Mouse (Mus musculus) layer of hippocampus, adult 9-10 months (tissue): ENCODE measurements around the gene Gm4969.
"Not testable (repeated sequence)": the region's sequence is repeated elsewhere in the genome, so short reads cannot be mapped to it uniquely, and the experiment has no call there.

Experiments
- DNase-seq: peaks from one replicate; pipeline ENCODE4 v3.0.0; 2022; ENCODE audit warnings: low spot score

Gm4969 gene

DNA sequence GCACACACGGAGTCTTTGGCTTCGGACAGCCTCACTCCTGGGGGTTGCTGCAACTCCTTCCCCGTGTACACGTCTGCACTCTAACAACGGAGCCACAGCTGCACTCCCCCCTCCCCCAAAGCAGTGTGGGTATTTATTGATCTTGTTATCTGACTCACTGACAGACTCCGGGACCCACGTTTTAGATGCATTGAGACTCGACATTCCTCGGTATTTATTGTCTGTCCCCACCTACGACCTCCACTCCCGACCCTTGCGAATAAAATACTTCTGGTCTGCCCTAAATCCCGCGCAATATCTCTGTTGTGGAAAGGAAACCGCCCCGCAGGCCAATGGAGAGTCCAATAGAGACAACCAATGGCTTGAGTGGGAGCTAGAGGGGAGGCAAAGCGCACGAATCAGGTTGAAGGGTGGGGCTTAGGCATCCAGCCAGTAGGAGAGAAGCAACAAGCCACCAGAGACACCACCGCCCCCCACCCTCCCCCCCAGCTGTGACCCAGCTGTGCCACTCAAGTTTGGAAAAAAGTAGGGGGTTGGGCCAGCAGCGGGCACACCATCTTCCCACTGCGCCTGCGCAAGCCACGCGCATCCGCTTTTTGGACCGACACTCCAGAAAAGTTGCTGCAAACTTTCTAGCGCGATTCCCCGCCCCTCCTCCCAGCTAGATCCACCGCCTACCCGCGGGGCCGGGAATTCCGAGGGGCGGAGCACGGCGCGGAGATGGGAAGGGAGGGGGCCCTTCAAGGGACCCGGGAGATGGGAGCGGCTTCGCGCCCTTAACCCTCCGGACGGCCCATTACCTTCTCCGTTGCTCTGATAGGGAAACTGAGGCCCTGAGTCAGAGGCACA is 24.4 kb downstream of the Gm4969 start:
- DNase-seq: no peak

DNA sequence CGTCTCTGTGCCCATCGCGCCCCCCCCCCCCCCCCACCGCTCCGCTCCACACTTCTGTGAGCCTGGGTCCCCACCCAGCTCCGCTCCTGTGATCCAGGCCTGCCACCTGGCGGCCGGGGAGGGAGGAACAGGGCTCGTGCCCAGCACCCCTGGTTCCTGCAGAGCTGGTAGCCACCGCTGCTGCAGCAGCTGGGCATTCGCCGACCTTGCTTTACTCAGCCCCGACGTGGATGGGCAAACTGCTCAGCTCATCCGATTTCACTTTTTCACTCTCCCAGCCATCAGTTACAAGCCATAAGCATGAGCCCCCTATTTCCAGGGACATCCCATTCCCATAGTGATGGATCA is 25.0 kb downstream of the Gm4969 start:
- peak; percentile 42 for DNase-seq

DNA sequence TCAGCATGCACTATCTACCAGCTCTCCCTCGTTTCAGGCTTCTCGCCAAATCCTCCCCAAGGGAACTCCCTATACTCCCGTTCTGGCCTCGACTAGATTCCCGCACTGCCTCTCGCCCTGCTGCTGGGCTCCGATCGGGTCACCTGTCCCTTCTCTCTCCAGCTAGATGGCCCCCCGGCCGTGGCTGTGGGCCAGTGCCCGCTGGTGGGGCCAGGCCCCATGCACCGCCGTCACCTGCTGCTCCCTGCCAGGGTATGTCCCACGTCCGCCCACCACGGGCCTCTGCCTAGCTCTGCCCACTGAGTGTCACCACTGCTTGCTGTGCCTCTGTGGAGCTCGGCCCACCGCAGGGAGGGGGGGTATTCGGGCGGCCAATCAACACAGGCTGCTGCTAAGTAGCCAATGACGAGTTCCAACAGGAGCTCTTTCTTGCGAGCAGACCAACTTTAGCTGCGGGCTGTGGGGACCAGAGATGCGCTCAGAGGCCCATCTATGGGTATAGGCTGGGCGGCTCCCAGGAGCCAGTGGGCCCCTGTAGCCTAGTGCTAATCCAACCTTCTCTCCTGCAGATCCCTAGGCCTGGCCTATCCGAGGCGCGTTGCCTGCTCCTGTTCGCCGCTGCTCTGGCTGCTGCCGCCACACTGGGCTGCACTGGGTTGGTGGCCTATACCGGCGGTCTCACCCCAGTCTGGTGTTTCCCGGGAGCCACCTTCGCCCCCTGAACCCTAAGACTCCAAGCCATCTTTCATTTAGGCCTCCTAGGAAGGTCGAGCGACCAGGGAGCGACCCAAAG is 25.6 kb downstream of the Gm4969 start:
- no peak for DNase-seq

DNA sequence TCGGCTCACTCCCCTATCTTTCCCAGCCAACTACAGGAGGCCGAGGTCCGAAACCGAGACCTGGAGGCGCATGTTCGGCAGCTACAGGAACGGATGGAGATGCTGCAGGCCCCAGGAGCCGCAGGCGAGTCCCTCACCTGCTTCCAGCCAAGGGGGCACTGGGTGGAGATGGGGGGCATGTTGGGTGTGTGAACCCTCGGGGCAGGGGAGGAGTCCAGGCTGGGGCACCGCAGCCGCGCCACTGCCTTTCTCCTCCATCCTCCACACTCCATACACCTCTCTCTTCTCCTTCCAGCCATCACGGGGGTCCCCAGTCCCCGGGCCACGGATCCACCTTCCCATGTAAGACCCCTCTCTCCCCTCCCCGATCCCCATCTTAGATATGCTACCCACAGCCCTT is 26.3 kb downstream of the Gm4969 start:
- DNase-seq: no peak

- DNase-seq: no peak
Observed at GRCm38 (mm10) chr7:19088813-19089212, 29.4 kb downstream of the Gm4969 start.

GRCm38 (mm10) chr7:19086760-19087159 is 31.4 kb downstream of the Gm4969 start:
- DNase-seq: no peak

DNA sequence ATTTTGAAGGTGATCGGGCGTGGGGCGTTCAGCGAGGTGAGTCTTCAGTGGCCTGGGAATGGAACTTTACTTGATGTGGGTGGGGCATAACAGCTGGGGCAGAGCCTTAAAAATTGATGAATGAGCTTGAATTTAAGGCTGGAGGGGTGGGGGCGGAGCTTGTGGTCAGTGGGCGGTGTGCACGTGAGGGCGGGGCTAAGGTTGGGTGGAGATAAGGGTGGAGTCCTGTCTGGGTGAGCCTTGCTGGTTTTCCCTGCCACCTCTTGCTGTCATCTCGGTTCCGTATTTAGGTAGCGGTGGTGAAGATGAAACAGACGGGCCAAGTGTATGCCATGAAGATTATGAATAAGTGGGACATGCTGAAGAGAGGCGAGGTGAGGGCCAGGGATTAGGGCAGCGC is 32.1 kb downstream of the Gm4969 start:
- DNase-seq: no peak

DNA sequence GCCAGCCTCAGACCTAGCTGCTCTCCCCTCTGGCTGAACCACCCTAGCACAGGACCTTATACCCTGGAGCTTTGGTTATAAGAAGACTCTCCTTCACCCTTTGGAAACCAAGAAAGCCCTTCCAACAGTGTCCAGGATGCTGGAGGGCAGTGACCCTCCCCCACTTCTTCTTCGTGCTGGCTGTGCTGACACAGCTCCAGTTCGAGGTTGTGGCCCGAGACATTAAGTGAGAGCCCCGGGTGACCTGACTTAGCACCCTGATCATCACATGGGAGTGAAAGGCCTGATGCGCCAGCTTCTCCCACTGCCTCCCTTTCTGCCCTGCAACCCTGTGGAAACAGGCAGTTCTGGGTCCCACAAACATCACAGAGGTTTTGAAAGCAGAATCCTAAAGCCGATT is 32.7 kb downstream of the Gm4969 start:
- no peak for DNase-seq

DNA sequence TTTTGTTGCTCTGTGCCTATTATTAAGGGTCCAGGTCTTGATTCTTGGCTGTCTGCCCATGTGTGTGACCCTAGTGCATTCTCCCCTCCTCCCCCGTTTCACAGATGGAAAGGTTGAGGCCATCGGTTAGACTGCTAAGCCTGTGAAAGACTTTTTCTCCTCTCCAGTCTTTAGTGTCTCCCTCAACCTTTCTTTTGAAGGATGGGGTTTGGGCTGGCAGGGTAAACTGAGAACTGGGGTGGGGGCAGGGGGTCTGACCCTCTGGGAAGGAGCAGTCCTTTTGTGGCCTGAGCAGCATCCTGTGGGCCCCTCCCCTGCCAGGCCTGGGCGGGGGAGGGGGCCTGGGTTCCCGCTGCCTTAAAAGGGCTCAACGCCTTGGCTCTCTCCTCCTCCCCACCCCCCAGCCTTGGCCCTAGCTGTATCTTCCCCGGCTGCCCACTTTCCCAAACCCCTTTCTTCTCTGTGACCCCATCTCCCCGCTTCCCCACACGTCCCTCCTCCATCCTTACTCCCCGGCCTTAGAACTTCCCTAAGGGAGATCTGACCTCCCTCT is 33.2 kb downstream of the Gm4969 start:
- DNase-seq: no peak

DNA sequence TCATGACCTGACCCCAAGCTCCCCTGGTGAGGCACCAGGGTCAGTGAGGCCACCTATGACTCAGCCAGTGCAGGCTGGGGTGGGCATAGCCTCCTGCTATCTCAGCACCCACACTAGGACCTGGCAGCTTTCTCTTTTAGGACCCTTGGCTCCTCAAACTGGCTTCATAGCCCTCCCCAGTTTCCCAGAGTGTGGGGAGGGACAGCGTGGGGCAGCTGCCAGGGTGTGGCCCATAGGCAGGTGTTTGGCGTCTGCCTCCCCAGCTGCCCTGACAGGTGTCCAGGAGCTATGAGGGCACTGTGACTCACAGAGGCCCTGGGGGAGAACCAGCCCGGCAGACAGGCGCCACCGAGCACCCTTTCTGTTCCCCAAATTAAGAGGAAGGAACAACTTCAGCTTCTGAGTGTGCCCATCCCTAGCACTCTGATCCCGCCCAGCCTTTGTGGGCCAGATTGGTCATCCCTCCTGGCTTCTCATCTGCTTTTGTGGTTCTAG is 33.8 kb downstream of the Gm4969 start:
- no peak for DNase-seq

- no peak for DNase-seq
Observed at GRCm38 (mm10) chr7:19083701-19084100, 34.5 kb downstream of the Gm4969 start, which contains the start of gene Dmpk. TSS of gene Dmpk (plus strand) at chr7:19083849.

DNA sequence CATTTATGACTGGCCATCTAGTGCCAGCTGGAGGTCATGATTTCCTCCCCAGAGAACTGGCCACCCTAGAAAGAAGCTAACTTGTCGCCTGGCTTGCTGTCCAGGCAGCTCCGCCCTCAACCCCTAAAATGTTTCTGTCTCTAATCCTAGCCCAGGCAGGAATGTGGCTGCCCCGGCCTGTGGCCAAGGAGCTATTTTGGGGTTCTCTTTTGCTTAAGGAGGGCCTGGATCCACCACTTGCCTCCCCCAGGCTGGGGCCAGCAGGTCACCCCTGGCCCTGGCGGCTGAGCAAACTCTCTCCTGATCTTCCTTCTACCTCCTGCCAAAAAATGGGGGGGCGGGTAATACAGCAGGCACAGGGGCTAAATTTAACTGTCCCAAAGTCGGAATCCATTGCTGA is 35.1 kb downstream of the Gm4969 start:
- no peak for DNase-seq

DNA sequence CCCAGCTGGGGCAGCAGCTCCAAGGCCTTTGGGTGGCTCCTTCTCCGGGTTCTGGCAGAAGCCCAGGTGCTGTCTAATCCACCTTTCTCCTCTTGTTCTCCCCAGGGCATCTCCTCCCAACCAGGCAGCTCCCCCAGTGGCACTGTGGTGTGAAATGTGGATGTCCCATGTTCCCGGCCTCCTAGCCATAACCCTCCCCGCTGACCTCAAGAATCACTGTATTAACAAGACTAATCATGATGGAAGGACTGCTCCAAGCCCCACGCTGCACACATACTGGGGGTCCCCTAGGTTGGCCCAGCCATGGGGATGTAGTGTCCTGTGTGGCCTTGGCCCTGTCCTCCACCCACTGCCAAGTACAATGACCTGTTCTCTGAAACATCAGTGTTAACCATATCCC is 36.0 kb downstream of the Gm4969 start:
- no peak for DNase-seq

DNA sequence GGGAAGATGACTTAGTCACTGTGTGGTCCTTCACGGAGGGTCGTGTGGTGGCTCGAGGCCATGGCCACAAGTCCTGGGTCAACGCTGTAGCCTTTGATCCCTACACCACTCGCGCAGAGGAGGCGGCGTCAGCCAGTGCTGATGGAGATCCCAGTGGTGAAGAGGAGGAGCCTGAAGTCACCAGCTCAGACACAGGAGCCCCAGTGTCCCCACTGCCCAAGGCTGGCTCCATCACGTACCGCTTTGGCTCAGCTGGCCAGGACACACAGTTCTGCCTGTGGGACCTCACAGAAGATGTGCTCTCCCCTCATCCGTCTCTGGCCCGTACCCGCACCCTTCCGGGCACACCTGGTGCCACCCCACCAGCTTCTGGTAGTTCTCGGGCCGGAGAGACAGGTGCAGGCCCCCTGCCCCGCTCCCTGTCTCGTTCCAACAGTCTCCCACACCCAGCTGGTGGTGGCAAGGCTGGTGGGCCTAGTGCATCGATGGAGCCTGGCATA is 37.7 kb downstream of the Gm4969 start:
- no peak for DNase-seq

GRCm38 (mm10) chr7:19078732-19079131 is 39.4 kb downstream of the Gm4969 start:
- DNase-seq: no peak

DNA sequence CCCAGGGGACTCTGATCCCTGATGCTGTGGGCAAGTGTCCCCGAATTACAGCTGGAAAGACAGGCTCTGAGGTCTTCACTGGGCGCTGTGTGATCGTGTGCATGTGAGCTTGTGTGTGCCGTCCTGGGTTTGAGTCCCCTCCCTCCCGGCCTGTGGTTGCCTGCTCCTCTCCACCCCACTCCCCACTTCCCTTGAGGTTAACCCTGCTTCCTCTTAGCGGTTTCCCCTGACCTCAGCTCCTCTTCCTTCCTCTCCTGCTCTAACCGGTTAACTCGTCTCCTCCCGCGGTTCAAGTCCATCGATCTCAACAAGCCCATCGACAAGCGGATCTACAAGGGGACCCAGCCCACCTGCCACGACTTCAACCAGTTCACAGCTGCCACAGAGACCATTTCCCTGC is 40.4 kb downstream of the Gm4969 start:
- no peak for DNase-seq

- DNase-seq: no peak
Observed at GRCm38 (mm10) chr7:19076586-19076991, 41.6 kb downstream of the Gm4969 start.

DNA sequence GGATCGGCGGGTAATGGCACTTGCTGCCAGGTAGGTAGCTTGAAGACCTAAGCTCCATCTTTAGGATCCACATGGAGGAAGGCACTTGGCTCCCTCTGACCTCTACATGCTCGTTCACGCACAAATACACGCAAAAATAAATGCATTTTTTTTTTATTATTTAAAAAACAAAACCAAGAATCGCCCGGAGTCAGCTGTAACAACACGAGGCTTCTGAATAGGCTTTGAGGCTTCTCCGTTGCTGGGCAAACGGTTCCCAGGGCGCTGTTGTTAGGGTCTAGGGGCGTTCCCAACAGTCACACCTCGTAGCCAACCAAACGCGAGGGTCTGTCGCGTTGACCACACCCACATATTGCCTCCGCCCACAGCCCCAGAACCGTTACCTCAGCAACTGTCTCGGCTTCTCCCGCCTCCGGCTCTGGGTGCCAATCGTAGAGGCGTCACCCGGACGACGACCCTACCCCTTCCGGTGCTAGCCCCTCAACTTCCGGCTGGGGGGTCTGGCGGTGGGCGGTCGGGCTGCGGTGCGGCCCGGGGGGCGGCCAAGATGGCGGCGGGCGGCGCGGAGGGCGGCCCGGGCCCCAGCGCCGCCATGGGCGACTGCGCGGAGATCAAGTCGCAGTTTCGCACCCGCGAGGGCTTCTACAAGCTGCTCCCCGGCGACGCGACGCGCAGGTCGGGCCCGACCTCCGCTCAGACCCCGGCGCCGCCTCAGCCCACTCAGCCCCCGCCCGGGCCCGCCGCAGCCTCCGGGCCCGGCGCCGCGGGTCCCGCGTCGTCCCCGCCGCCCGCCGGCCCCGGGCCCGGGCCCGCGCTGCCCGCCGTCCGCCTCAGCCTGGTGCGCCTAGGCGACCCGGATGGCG is 42.2 kb downstream of the Gm4969 start, which contains the start of gene Dmwd:
TSS of gene Dmwd (plus strand) at position 505 of the 863 bp plus-strand sequence.
- peak; percentile 77 for DNase-seq

DNA sequence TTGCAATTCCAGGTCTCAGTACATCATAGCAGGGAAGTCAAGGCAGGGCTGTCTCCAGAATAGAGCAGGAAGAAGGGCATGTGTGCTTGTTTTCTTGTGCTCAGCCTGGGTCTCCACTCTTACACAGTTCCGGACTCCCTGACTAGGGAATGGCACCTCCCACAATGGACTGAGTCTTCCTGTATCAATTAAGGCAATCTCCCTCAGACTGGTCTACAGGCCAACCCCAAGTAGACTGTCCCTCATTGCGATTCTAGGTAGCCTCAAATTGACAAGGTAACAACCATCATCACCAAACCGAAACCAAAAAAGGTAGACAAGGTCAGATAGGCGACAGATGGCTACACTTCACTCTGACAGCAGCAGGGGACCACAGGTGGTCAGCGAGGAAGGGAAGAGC is 42.9 kb downstream of the Gm4969 start:
- DNase-seq: no peak

GRCm38 (mm10) chr7:19074494-19074893 is 43.7 kb downstream of the Gm4969 start:
- DNase-seq: no peak

DNA sequence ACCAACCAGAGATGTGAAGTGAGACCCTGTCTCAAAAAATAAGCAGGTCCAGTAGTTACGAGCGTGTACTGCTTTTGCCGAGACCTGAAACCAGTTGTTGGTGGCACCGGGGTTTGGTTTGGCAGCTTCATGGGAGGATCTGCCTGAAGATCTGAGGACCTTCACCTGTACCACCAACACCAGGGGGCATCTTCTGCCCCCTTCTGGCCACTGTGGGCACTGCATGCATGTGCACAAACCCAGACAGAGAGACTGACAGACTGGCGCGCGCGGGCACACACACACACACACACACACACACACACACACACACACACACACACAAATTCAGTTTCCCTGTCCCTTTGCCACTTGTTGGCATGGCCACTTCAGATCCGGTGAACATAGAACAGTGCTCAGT is 44.7 kb downstream of the Gm4969 start:
- DNase-seq: no peak

GRCm38 (mm10) chr7:19071024-19071423 is 47.1 kb downstream of the Gm4969 start:
- DNase-seq: not testable (repeated sequence)
